Mouse (Mus musculus): ENCODE data around the gene Gpx8.

DNA sequence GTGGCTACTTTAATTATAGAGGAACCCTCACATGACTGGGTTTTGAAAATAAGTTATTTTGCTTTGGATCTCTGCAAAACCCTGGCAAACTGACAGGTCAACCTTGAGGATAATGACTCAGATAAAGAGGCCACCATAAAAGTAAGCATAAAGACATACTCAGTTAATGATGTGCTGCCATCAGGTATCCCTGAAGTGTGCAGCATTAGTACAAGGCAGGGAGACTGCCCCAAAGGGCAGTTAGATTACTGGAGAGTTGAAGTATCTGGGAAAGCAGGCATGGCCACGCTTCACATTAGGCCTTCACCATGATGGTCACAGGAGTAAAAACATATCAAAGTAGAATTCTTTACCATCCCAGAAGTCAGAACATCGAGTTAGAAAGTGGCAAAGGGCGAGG is 1.3 kb downstream of the Gpx8 start:
- TF ChIP-seq EP300 (IDR thresholded peaks at IDR 0.05; ENCODE audit: low read depth): no peak
- TF ChIP-seq CTCF (IDR thresholded peaks at IDR 0.05; ENCODE audit: low read depth): no peak

All from heart, postnatal 0 days (tissue).